Mouse (Mus musculus): ENCODE measurements around the gene Igf2. TPM values are rescaled to one million over a fixed set of nuclear protein-coding genes. Genes with fewer than 3 reads are reported as not detected.

Igf2 gene
- polyA plus RNA-seq (2015; fragmentation: Nextera tagmentation; extraction: Ambion mirVana) = 297 and 337 TPM in 2 replicates

DNA sequence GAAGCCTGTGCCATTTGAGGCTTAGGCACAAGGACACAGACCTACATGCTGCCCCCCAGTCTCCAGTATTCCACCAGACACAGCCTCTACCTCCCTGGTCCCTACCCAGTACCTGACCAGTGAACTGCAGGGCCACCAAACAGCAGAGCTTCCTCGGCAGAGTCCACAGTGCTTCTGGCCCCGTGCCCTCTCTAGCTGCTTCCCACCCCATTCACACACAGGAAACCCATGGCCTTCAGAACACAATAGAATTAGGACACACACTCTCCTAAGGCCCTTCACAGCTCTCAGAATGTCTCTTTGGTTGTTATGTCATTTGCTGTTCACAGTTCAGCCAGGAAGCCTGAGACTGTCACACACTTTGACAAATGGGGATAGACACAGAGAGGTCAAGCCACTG is at the start of gene Igf2:
Gene Igf2, minus strand, starts transcription at position 158 of the 400 bp plus-strand sequence.
- no peak within 1 kb of the TSS for H3K4me2 ChIP-seq (ENCODE audit: low read length)
- DNase-seq (ENCODE audit: low spot score) (peak; percentile 36), ATAC-seq (replicated peaks; ENCODE audit: low FRiP score, low read depth) (no peak)
- peaks cover 12% of the 10 kb centered on the region; the same call in 1 of the 2 replicates for H3K9me3 ChIP-seq (replicated peaks; ENCODE audit: low read length)
- H3K4me3 ChIP-seq (replicated peaks; ENCODE audit: low read depth, low read length) = no peak within 1 kb of the TSS
- peaks cover 29% of the 10 kb centered on the region for H3K27me3 ChIP-seq (ENCODE audit: insufficient read depth, low read length)
- 65% methylated on average over 2 of the region's 2 CpGs for WGBS
- H3K4me1 ChIP-seq (replicated peaks; ENCODE audit: insufficient read depth, low read length) = 0 out of 2 replicates have a peak, but pooled peaks cover 7% of the 10 kb centered on the region
- no peak within 1 kb of the TSS for H3K9ac ChIP-seq (ENCODE audit: low read depth, low read length)
- H3K36me3 ChIP-seq (ENCODE audit: insufficient read depth, low read length) = no peaks in the 10 kb centered on the region
- H3K27ac ChIP-seq = no peak within 1 kb of the TSS
- TF ChIP-seq CTCF (IDR thresholded peaks at IDR 0.05; ENCODE audit: low read depth) = no peak

DNA sequence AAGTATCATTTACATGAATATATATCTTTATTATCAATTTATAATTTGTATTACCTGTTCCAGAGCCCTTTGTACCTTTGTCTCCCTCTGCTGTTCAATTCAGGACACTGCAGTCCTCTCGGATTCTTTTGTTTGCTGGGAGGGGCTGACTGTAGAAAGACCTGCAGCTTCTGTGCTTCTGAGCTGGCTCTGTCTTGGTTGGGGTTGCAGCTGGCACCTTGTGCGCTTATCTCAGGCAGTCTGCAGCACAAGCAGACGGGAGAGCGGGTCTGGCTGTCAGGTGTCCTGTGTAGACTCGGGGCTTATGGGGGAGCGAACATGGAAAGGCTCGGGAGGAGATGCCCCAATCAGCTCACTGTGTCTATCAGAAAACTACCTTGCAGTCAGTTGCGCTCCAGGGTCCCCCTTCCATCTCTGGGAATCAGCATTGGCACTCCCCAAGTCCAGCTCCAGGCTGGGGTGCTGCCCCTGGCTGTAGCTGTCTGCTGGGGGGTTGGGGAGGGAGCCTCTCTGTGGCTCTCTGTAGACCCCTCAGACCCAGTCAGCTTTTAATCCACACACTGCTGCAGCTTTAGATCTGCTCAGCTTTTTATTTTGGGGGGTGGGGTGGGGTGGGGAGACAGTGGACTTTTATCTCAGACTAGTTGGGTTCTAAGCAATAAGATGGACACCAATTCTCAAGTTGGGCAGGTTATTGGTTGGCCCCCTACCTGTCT is 48.3 kb upstream of the Igf2 start:
- Histone ChIP-seq H3K36me3 (ENCODE audit: insufficient read depth, low read length) (no peaks in the 10 kb centered on the region), H3K9ac (ENCODE audit: low read depth, low read length) (no peak overlapping the region), H3K27me3 (ENCODE audit: insufficient read depth, low read length) (no peaks in the 10 kb centered on the region), H3K4me1 (replicated peaks; ENCODE audit: insufficient read depth, low read length) (no peaks in the 10 kb centered on the region), H3K4me2 (ENCODE audit: low read length) (peak overlapping the region; percentile 35; the same call in 1 of the 2 replicates), H3K27ac (no peak overlapping the region), H3K9me3 (replicated peaks; ENCODE audit: low read length) (no peaks in the 10 kb centered on the region), H3K4me3 (replicated peaks; ENCODE audit: low read depth, low read length) (no peak overlapping the region)
- ATAC-seq (replicated peaks; ENCODE audit: low FRiP score, low read depth) (no peak), DNase-seq (ENCODE audit: low spot score) (peak; percentile 52)
- peak; percentile 84 for TF ChIP-seq CTCF (IDR thresholded peaks at IDR 0.05; ENCODE audit: low read depth)
- 14% methylated on average over 8 of the region's 8 CpGs for WGBS

DNA sequence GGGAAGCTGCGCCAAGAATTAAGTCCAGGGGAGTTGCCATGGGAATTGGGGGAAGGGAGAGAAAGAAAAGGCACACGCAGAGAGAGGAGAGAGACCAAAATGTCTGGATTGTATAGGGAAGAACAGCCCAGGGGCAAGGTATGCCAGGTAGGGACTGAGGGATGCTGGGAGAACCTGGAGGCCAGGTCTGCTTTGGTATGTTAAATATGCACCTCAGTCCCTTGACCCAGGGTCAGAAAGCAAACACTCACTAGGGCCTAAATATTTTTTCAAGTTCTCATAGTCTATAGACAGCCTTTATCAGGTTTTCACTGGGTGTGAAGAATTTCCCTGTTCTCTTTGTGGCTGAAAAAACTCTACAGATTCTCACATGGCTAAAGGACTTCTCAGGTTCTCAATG is 40.3 kb upstream of the Igf2 start:
- TF ChIP-seq CTCF (IDR thresholded peaks at IDR 0.05; ENCODE audit: low read depth) = no peak
- no peak for ATAC-seq (replicated peaks; ENCODE audit: low FRiP score, low read depth)
- H3K27ac ChIP-seq = no peak overlapping the region

DNA sequence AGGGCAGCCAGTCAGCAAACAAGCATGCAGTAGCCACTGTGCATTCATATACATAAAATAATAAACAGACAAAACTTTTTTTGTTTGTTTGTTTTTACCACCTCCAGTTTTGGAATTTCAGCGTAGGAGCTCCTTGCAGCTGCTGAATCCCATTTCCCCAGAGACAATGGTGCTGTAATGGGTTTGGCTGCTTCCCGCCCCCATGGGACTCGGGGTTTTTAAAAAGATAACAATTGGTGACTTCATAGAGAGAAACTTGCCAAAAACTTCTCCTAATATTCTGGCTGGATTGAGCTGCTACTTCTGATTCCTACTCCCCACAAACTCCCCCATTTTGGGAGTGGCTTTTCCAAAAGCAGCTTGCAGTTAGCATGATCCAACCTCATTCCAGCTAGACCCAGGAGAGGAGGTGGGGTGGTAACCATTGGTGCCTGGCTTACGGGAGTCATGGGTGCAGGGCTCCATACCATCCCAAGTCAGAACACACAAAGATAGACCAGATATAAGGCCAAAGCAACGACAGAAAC is 32.8 kb upstream of the Igf2 start:
- Histone ChIP-seq H3K4me2 (ENCODE audit: low read length) (no peak overlapping the region), H3K9me3 (replicated peaks; ENCODE audit: low read length) (no peaks in the 10 kb centered on the region), H3K4me1 (replicated peaks; ENCODE audit: insufficient read depth, low read length) (no peaks in the 10 kb centered on the region), H3K4me3 (replicated peaks; ENCODE audit: low read depth, low read length) (no peak overlapping the region), H3K27me3 (ENCODE audit: insufficient read depth, low read length) (no peaks in the 10 kb centered on the region), H3K27ac (no peak overlapping the region), H3K9ac (ENCODE audit: low read depth, low read length) (no peak overlapping the region), H3K36me3 (ENCODE audit: insufficient read depth, low read length) (no peaks in the 10 kb centered on the region)
- ATAC-seq (replicated peaks; ENCODE audit: low FRiP score, low read depth) (no peak), DNase-seq (ENCODE audit: low spot score) (no peak)
- TF ChIP-seq CTCF (IDR thresholded peaks at IDR 0.05; ENCODE audit: low read depth) = no peak
- 66% methylated on average over 5 of the region's 5 CpGs for WGBS

More for the DNA sequence above, 40.3 kb upstream of the Igf2 start:
- no peaks in the 10 kb centered on the region for H3K27me3 ChIP-seq (ENCODE audit: insufficient read depth, low read length)
- no peak overlapping the region for H3K4me3 ChIP-seq (replicated peaks; ENCODE audit: low read depth, low read length)
- no peak for DNase-seq (ENCODE audit: low spot score)
- H3K36me3 ChIP-seq (ENCODE audit: insufficient read depth, low read length) = no peaks in the 10 kb centered on the region
- WGBS = 88% methylated on average over 2 of the region's 2 CpGs
- no peak overlapping the region for H3K9ac ChIP-seq (ENCODE audit: low read depth, low read length)
- no peaks in the 10 kb centered on the region for H3K4me1 ChIP-seq (replicated peaks; ENCODE audit: insufficient read depth, low read length)
- H3K9me3 ChIP-seq (replicated peaks; ENCODE audit: low read length) = no peaks in the 10 kb centered on the region
- H3K4me2 ChIP-seq (ENCODE audit: low read length) = no peak overlapping the region

DNA sequence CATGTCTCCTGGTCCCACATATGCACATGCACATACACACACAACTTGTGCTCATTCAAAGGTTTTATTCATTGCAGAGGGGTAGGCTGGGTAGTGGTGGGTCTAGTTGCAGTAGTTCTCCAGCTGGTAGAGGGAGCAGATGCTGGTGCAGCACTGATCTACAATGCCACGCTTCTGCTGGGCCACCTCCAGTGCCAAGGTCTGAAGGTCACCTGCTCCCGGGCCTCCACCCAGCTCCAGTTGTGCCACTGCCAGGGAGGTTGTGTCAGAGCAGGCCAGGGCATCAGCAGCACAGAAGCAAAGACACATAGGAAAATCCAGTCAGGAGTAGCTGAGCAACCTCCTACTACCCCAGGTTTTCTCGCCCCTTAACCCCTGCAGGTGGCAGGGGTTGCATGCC is 12.0 kb upstream of the Igf2 start:
- ATAC-seq (replicated peaks; ENCODE audit: low FRiP score, low read depth) = no peak
- Histone ChIP-seq H3K9ac (ENCODE audit: low read depth, low read length) (no peak overlapping the region), H3K4me3 (replicated peaks; ENCODE audit: low read depth, low read length) (no peak overlapping the region), H3K27ac (no peak overlapping the region), H3K4me2 (ENCODE audit: low read length) (no peak overlapping the region), H3K4me1 (replicated peaks; ENCODE audit: insufficient read depth, low read length) (no peaks in the 10 kb centered on the region), H3K36me3 (ENCODE audit: insufficient read depth, low read length) (no peaks in the 10 kb centered on the region), H3K27me3 (ENCODE audit: insufficient read depth, low read length) (no peaks in the 10 kb centered on the region), H3K9me3 (replicated peaks; ENCODE audit: low read length) (no peaks in the 10 kb centered on the region)
- no peak for DNase-seq (ENCODE audit: low spot score)
- 84% methylated on average over 3 of the region's 3 CpGs for WGBS
- TF ChIP-seq CTCF (IDR thresholded peaks at IDR 0.05; ENCODE audit: low read depth) = no peak

DNA sequence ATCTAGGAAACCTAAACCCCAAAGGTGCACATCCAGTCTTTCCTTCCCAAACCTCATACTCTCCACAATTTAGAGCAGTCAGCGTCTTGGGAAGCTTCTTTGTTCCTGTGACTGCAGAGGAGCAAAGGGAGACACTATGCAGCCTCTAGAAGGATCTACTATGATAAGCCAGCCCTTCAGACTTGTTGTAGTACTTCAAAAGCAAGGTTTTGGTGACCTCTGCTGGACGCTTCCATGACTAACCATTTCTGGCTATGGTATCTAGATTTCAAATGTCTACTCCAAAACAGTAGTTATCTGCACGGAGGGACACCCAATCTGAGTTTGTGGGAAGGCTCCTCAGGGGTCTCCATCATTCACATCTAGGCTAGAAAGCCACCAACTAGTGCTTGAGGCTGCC is 9.0 kb upstream of the Igf2 start:
- no peak overlapping the region for H3K9ac ChIP-seq (ENCODE audit: low read depth, low read length)
- DNase-seq (ENCODE audit: low spot score) (peak; percentile 94), ATAC-seq (replicated peaks; ENCODE audit: low FRiP score, low read depth) (no peak)
- H3K27me3 ChIP-seq (ENCODE audit: insufficient read depth, low read length) = no peaks in the 10 kb centered on the region
- 7% methylated on average over 3 of the region's 3 CpGs for WGBS
- no peak overlapping the region for H3K4me3 ChIP-seq (replicated peaks; ENCODE audit: low read depth, low read length)
- TF ChIP-seq CTCF (IDR thresholded peaks at IDR 0.05; ENCODE audit: low read depth) = peak; percentile 88
- no peak overlapping the region for H3K27ac ChIP-seq
- H3K36me3 ChIP-seq (ENCODE audit: insufficient read depth, low read length) = no peaks in the 10 kb centered on the region
- H3K4me2 ChIP-seq (ENCODE audit: low read length) = no peak overlapping the region
- H3K4me1 ChIP-seq (replicated peaks; ENCODE audit: insufficient read depth, low read length) = no peaks in the 10 kb centered on the region
- no peaks in the 10 kb centered on the region for H3K9me3 ChIP-seq (replicated peaks; ENCODE audit: low read length)
